Mouse (Mus musculus) embryo, embryonic 9.5 days (tissue): ENCODE measurements around the gene Fblim1.
"Not testable (repeated sequence)": the region's sequence is repeated elsewhere in the genome, so short reads cannot be mapped to it uniquely, and the experiment has no call there.

Source experiments
- DNase-seq: peaks from one replicate; pipeline ENCODE4 v3.0.0-alpha.2; 2017; ENCODE audit errors: extremely low spot score

Fblim1 gene

GRCm38 (mm10) chr4:141568966-141569365, 36.9 kb downstream of the Fblim1 start:
- no peak for DNase-seq

- not testable (repeated sequence) for DNase-seq
Observed at GRCm38 (mm10) chr4:141567174-141567573, 38.7 kb downstream of the Fblim1 start.

GRCm38 (mm10) chr4:141566187-141566586, 39.7 kb downstream of the Fblim1 start:
- DNase-seq, result no peak

- no peak for DNase-seq
Observed at GRCm38 (mm10) chr4:141565325-141565724, 40.6 kb downstream of the Fblim1 start.

GRCm38 (mm10) chr4:141564660-141565059, 41.2 kb downstream of the Fblim1 start:
- DNase-seq, result no peak

- DNase-seq, result no peak
Observed at GRCm38 (mm10) chr4:141564209-141564608, 41.7 kb downstream of the Fblim1 start.

- no peak for DNase-seq
Observed at GRCm38 (mm10) chr4:141562281-141562680, 43.6 kb downstream of the Fblim1 start.

- not testable (repeated sequence) for DNase-seq
Observed at GRCm38 (mm10) chr4:141561331-141561919, 44.5 kb downstream of the Fblim1 start.

- peak; percentile 80 for DNase-seq
Observed at GRCm38 (mm10) chr4:141559898-141560263, 46.0 kb downstream of the Fblim1 start.

- DNase-seq, result peak; percentile 68
Observed at GRCm38 (mm10) chr4:141559131-141559897, 46.6 kb downstream of the Fblim1 start.

GRCm38 (mm10) chr4:141558658-141559057, 47.2 kb downstream of the Fblim1 start:
- peak; percentile 35 for DNase-seq

- not testable (repeated sequence) for DNase-seq
Observed at GRCm38 (mm10) chr4:141556163-141556562, 49.7 kb downstream of the Fblim1 start.

- DNase-seq, result not testable (repeated sequence)
Observed at GRCm38 (mm10) chr4:141554255-141554865, 51.5 kb downstream of the Fblim1 start.

GRCm38 (mm10) chr4:141552484-141552883, 53.4 kb downstream of the Fblim1 start:
- DNase-seq, result no peak

GRCm38 (mm10) chr4:141547299-141547698, 58.6 kb downstream of the Fblim1 start:
- DNase-seq, result no peak

- peak; percentile 93 for DNase-seq
Observed at GRCm38 (mm10) chr4:141546334-141547200, 59.3 kb downstream of the Fblim1 start.

GRCm38 (mm10) chr4:141545743-141546333, 60.1 kb downstream of the Fblim1 start:
- peak; percentile 99 for DNase-seq

- DNase-seq, result peak; percentile 61
Observed at GRCm38 (mm10) chr4:141545071-141545742, 60.7 kb downstream of the Fblim1 start.

GRCm38 (mm10) chr4:141544536-141544935, 61.4 kb downstream of the Fblim1 start:
- DNase-seq, result no peak

GRCm38 (mm10) chr4:141543593-141543992, 62.3 kb downstream of the Fblim1 start:
- DNase-seq, result no peak

- DNase-seq, result no peak
Observed at GRCm38 (mm10) chr4:141541851-141542250, 64.0 kb downstream of the Fblim1 start.
